Mouse (Mus musculus) embryonic facial prominence, embryonic 14.5 days (tissue): ENCODE measurements around the gene Macf1. TPM values are rescaled to one million over a fixed set of nuclear protein-coding genes. Genes with fewer than 3 reads are reported as not detected.

Source experiments
- ATAC-seq: fragments of 200-750 bp; cut with Nextera tagmentation; 2 replicates; pipeline ENCODE4 v1.8.0; 2017; ENCODE audit warnings: low read depth, moderate number of reproducible peaks, moderate TSS enrichment
- DNase-seq: peaks from one replicate; pipeline ENCODE4 v3.0.0-alpha.2; 2015; ENCODE audit warnings: low spot score
- H3K27ac ChIP-seq: fragments of 300-500 bp; sonication (generic); replicated peaks from 2 replicates; pipeline ENCODE4 v1.5.1; 2014; ENCODE audit warnings: low read depth, mild to moderate bottlenecking, low read length, moderate library complexity
- H3K27me3 ChIP-seq: fragments of 300-500 bp; sonication (generic); replicated peaks from 2 replicates; pipeline ENCODE4 v1.6.1; 2014; ENCODE audit warnings: low read length; ENCODE audit not compliant: control insufficient read depth, insufficient read depth
- H3K36me3 ChIP-seq: fragments of 300-500 bp; sonication (generic); 2 replicates; pipeline ENCODE4 v1.6.1; 2014; ENCODE audit warnings: low read length, mixed read lengths; ENCODE audit not compliant: control insufficient read depth, insufficient read depth
- H3K4me1 ChIP-seq: fragments of 300-500 bp; sonication (generic); 2 replicates; pipeline ENCODE4 v1.6.1; 2014; ENCODE audit warnings: antibody characterized with exemption, low read length; ENCODE audit not compliant: control insufficient read depth, insufficient read depth
- H3K4me2 ChIP-seq: fragments of 300-500 bp; sonication (generic); 2 replicates; pipeline ENCODE4 v1.6.1; 2014; ENCODE audit warnings: low read depth, mild to moderate bottlenecking, low read length, moderate library complexity, mixed read lengths
- H3K4me3 ChIP-seq: fragments of 300-500 bp; sonication (generic); 2 replicates; pipeline ENCODE4 v1.5.1; 2014; ENCODE audit warnings: low read depth, mild to moderate bottlenecking, low read length
- H3K9ac ChIP-seq: fragments of 300-500 bp; sonication (generic); 2 replicates; pipeline ENCODE4 v1.6.1; 2014; ENCODE audit warnings: low read depth, mild to moderate bottlenecking, low read length, moderate library complexity, mixed read lengths
- H3K9me3 ChIP-seq: fragments of 300-500 bp; sonication (generic); 2 replicates; pipeline ENCODE4 v1.6.1; 2016; ENCODE audit warnings: low read length; ENCODE audit not compliant: control insufficient read depth
- WGBS: fragments of 180-500 bp; shearing (Covaris S2); extraction: QIAGEN DNeasy Blood & Tissue Kit; methylation state at CpG from one replicate; pipeline ENCODE4 v1.1.7; 2014; 5-methylcytosine and 5-hydroxymethylcytosine counted together
- polyA plus RNA-seq: library from polyadenylated mRNA; unstranded; fragments of >200 nt; fragmentation: Nextera tagmentation; extraction: Ambion mirVana; gene quantifications from 2 replicates; pipeline ENCODE4 v1.2.1, GENCODE M21; 2014

Gene Macf1
- polyA plus RNA-seq, 1 experiment from 2014 or later = 80.5 TPM

- Histone ChIP-seq H3K4me1 (no peaks in the 10 kb centered on the region), H3K4me3 (no peak overlapping the region), H3K4me2 (no peak overlapping the region), H3K36me3 (peaks cover 66% of the 10 kb centered on the region), H3K27ac (no peak overlapping the region), H3K27me3 (no peaks in the 10 kb centered on the region), H3K9me3 (no peaks in the 10 kb centered on the region), H3K9ac (no peak overlapping the region)
- DNase-seq (no peak), ATAC-seq (no peak)
- 59% methylated on average over 5 of the region's 5 CpGs for WGBS
Measured at GRCm38 (mm10) chr4:123438414-123438813, 245.7 kb downstream of the Macf1 start.

- no peaks in the 10 kb centered on the region for H3K9me3 ChIP-seq
- H3K9ac ChIP-seq = no peak overlapping the region
- WGBS = 81% methylated on average over 3 of the region's 3 CpGs
- H3K36me3 ChIP-seq = peaks cover 68% of the 10 kb centered on the region
- no peaks in the 10 kb centered on the region for H3K4me1 ChIP-seq
- ATAC-seq (no peak), DNase-seq (no peak)
- no peak overlapping the region for H3K4me3 ChIP-seq
- no peak overlapping the region for H3K4me2 ChIP-seq
- H3K27me3 ChIP-seq = no peaks in the 10 kb centered on the region
- H3K27ac ChIP-seq = no peak overlapping the region
Measured at GRCm38 (mm10) chr4:123433171-123433570, 251.0 kb downstream of the Macf1 start.

- Histone ChIP-seq H3K36me3 (peaks cover 67% of the 10 kb centered on the region), H3K9ac (no peak overlapping the region), H3K4me3 (no peak overlapping the region), H3K27me3 (no peaks in the 10 kb centered on the region), H3K9me3 (no peaks in the 10 kb centered on the region), H3K4me1 (no peaks in the 10 kb centered on the region), H3K4me2 (no peak overlapping the region), H3K27ac (no peak overlapping the region)
- ATAC-seq (no peak), DNase-seq (no peak)
- WGBS = 78% methylated on average over 12 of the region's 12 CpGs
Measured at GRCm38 (mm10) chr4:123431936-123432335, 252.2 kb downstream of the Macf1 start.

- Histone ChIP-seq H3K4me1 (no peaks in the 10 kb centered on the region), H3K9me3 (no peaks in the 10 kb centered on the region), H3K4me2 (no peak overlapping the region), H3K4me3 (no peak overlapping the region), H3K36me3 (peaks cover 42% of the 10 kb centered on the region), H3K27ac (no peak overlapping the region), H3K27me3 (no peaks in the 10 kb centered on the region), H3K9ac (no peak overlapping the region)
- no peak for DNase-seq
- 85% methylated on average over 5 of the region's 5 CpGs for WGBS
- ATAC-seq = no peak
Measured at GRCm38 (mm10) chr4:123427900-123428684, 256.1 kb downstream of the Macf1 start.

GRCm38 (mm10) chr4:123427271-123427899, 256.8 kb downstream of the Macf1 start:
- Histone ChIP-seq H3K9ac (no peak overlapping the region), H3K9me3 (no peaks in the 10 kb centered on the region), H3K4me1 (no peaks in the 10 kb centered on the region), H3K4me3 (no peak overlapping the region), H3K4me2 (no peak overlapping the region), H3K27me3 (no peaks in the 10 kb centered on the region), H3K27ac (no peak overlapping the region), H3K36me3 (peaks cover 35% of the 10 kb centered on the region)
- no peak for ATAC-seq
- 77% methylated on average over 9 of the region's 9 CpGs for WGBS
- DNase-seq = no peak

GRCm38 (mm10) chr4:123426429-123427080, 257.6 kb downstream of the Macf1 start:
- WGBS = 87% methylated on average over 10 of the region's 10 CpGs

GRCm38 (mm10) chr4:123425672-123426272, 258.4 kb downstream of the Macf1 start:
- no peaks in the 10 kb centered on the region for H3K4me1 ChIP-seq
- no peak overlapping the region for H3K27ac ChIP-seq
- H3K4me3 ChIP-seq = no peak overlapping the region
- H3K9me3 ChIP-seq = no peaks in the 10 kb centered on the region
- ATAC-seq (peak; percentile 57; the same call in 1 of the 2 replicates), DNase-seq (peak; percentile 80)
- H3K27me3 ChIP-seq = no peaks in the 10 kb centered on the region
- peaks cover 20% of the 10 kb centered on the region; the same call in 1 of the 2 replicates for H3K36me3 ChIP-seq
- no peak overlapping the region for H3K4me2 ChIP-seq
- WGBS = 57% methylated on average over 1 of the region's 1 CpGs
- H3K9ac ChIP-seq = no peak overlapping the region

More at GRCm38 (mm10) chr4:123426429-123427080, 257.6 kb downstream of the Macf1 start:
- no peak overlapping the region for H3K9ac ChIP-seq
- peaks cover 27% of the 10 kb centered on the region; the same call in 1 of the 2 replicates for H3K36me3 ChIP-seq
- no peaks in the 10 kb centered on the region for H3K27me3 ChIP-seq
- no peak overlapping the region for H3K27ac ChIP-seq
- H3K9me3 ChIP-seq = no peaks in the 10 kb centered on the region
- DNase-seq = no peak
- H3K4me2 ChIP-seq = no peak overlapping the region
- ATAC-seq = no peak
- H3K4me3 ChIP-seq = no peak overlapping the region
- no peaks in the 10 kb centered on the region for H3K4me1 ChIP-seq

GRCm38 (mm10) chr4:123424050-123424449, 260.1 kb downstream of the Macf1 start:
- H3K4me2 ChIP-seq = no peak overlapping the region
- H3K27me3 ChIP-seq = no peaks in the 10 kb centered on the region
- 96% methylated on average over 2 of the region's 2 CpGs for WGBS
- no peak overlapping the region for H3K9ac ChIP-seq
- no peak overlapping the region for H3K4me3 ChIP-seq
- no peaks in the 10 kb centered on the region for H3K9me3 ChIP-seq
- H3K27ac ChIP-seq = no peak overlapping the region
- H3K36me3 ChIP-seq = peaks cover 8% of the 10 kb centered on the region; the same call in 1 of the 2 replicates
- ATAC-seq (no peak), DNase-seq (no peak)
- no peaks in the 10 kb centered on the region for H3K4me1 ChIP-seq
